Mouse (Mus musculus): ENCODE measurements at regions not wholly inside any gene's neighbourhood (a gene's known extent, or its start where the extent isn't known, plus 50 kb on each side); places are given as distances from the start of the nearest gene placed in this dataset.
A peak's percentile ranks its signal among the peaks of the same experiment; 100 is the strongest.

GRCm38 (mm10) chr8:115426543-115426942 is 281.1 kb downstream of the Maf start:
- peaks cover 7% of the 10 kb centered on the region; the same call in 1 of the 2 replicates for H3K4me1 ChIP-seq (ENCODE audit: insufficient read depth)
- 90% methylated on average over 3 of the region's 3 CpGs for WGBS (ENCODE audit: insufficient replicate concordance)
- no peak overlapping the region for H3K9ac ChIP-seq (replicated peaks)
- H3K27ac ChIP-seq (ENCODE audit: low read depth), result no peak overlapping the region
- TF ChIP-seq CTCF (IDR thresholded peaks at IDR 0.05; ENCODE audit: low read depth), result no peak
- TF ChIP-seq EP300 (IDR thresholded peaks at IDR 0.05; ENCODE audit: low read depth), result no peak
- no peaks in the 10 kb centered on the region for H3K9me3 ChIP-seq (ENCODE audit: low read length)
- DNase-seq, result no peak
- ATAC-seq, result no peak
- H3K4me3 ChIP-seq (ENCODE audit: low read depth, low read length), result no peak overlapping the region
- no peaks in the 10 kb centered on the region for H3K27me3 ChIP-seq (ENCODE audit: insufficient read depth, low read length)
- no peaks in the 10 kb centered on the region for H3K36me3 ChIP-seq (replicated peaks; ENCODE audit: insufficient read depth, low read length)
- no peak overlapping the region for H3K4me2 ChIP-seq (ENCODE audit: low read depth, low read length)

GRCm38 (mm10) chr8:115425360-115425759 is 282.2 kb downstream of the Maf start:
- Histone ChIP-seq H3K9ac (replicated peaks) (no peak overlapping the region), H3K4me1 (ENCODE audit: insufficient read depth) (peaks cover 7% of the 10 kb centered on the region), H3K4me3 (ENCODE audit: low read depth, low read length) (no peak overlapping the region), H3K36me3 (replicated peaks; ENCODE audit: insufficient read depth, low read length) (no peaks in the 10 kb centered on the region), H3K9me3 (ENCODE audit: low read length) (no peaks in the 10 kb centered on the region), H3K4me2 (ENCODE audit: low read depth, low read length) (no peak overlapping the region), H3K27me3 (ENCODE audit: insufficient read depth, low read length) (no peaks in the 10 kb centered on the region), H3K27ac (ENCODE audit: low read depth) (no peak overlapping the region)
- ATAC-seq (no peak), DNase-seq (no peak)
- TF ChIP-seq CTCF (IDR thresholded peaks at IDR 0.05; ENCODE audit: low read depth), result peak; percentile 29; the same call in 1 of the 2 replicates
- TF ChIP-seq EP300 (IDR thresholded peaks at IDR 0.05; ENCODE audit: low read depth), result no peak
- WGBS (ENCODE audit: insufficient replicate concordance), result 61% methylated on average over 2 of the region's 2 CpGs

DNA sequence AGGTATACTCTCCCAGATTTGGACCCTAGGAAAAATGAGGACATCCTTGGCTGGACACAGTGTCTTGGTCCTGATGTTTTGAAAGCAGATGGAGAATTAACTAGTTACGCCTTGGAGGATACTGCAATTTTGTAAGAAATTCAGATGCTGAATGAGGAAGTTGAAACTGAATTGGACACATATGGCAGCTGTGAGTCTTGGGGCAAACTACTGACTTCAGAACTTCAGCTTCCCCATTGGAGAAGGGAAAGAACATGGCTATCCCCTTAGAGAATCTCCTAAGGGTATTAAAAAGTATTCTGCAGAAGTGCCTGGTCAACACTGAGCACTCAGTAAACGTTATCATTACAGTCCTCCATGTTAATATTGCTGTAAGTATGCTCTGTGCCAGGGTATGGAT is 283.9 kb downstream of the Maf start:
- Histone ChIP-seq H3K27ac (ENCODE audit: low read depth) (no peak overlapping the region), H3K4me2 (ENCODE audit: low read depth, low read length) (no peak overlapping the region), H3K36me3 (replicated peaks; ENCODE audit: insufficient read depth, low read length) (no peaks in the 10 kb centered on the region), H3K4me3 (ENCODE audit: low read depth, low read length) (no peak overlapping the region), H3K4me1 (ENCODE audit: insufficient read depth) (peaks cover 5% of the 10 kb centered on the region), H3K27me3 (ENCODE audit: insufficient read depth, low read length) (no peaks in the 10 kb centered on the region), H3K9me3 (ENCODE audit: low read length) (no peaks in the 10 kb centered on the region), H3K9ac (replicated peaks) (no peak overlapping the region)
- no peak for DNase-seq
- TF ChIP-seq EP300 (IDR thresholded peaks at IDR 0.05; ENCODE audit: low read depth), result no peak
- TF ChIP-seq CTCF (IDR thresholded peaks at IDR 0.05; ENCODE audit: low read depth), result no peak
- no peak for ATAC-seq
- WGBS (ENCODE audit: insufficient replicate concordance), result 58% methylated on average over 2 of the region's 2 CpGs

DNA sequence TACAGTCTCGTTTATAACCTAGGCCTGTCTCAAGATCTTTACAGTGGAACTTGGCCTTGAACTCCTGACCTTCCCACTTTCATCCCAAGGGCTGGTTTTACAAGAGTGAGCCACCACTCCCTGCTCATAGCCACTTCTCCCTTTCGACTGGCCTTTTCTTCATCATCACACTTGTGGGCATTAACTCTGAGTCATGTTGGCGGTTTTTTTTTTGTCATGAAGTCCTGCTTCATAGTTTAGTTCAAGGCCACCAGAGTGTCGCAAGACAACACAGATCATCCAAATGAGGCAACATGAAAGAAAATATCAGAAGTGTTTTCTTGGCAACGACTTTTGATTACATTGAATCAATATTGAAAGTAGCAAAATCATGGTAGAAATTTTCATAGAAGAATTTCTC is 284.5 kb downstream of the Maf start:
- Histone ChIP-seq H3K9ac (replicated peaks) (no peak overlapping the region), H3K4me1 (ENCODE audit: insufficient read depth) (peaks cover 4% of the 10 kb centered on the region), H3K9me3 (ENCODE audit: low read length) (no peaks in the 10 kb centered on the region), H3K4me2 (ENCODE audit: low read depth, low read length) (no peak overlapping the region), H3K36me3 (replicated peaks; ENCODE audit: insufficient read depth, low read length) (no peaks in the 10 kb centered on the region), H3K27ac (ENCODE audit: low read depth) (no peak overlapping the region), H3K27me3 (ENCODE audit: insufficient read depth, low read length) (no peaks in the 10 kb centered on the region), H3K4me3 (ENCODE audit: low read depth, low read length) (no peak overlapping the region)
- no peak for ATAC-seq
- whole genome bisulfite sequencing (ENCODE audit: insufficient replicate concordance), result 56% methylated on average over 5 of the region's 5 CpGs
- TF ChIP-seq EP300 (IDR thresholded peaks at IDR 0.05; ENCODE audit: low read depth) (no peak), CTCF (IDR thresholded peaks at IDR 0.05; ENCODE audit: low read depth) (no peak)
- DNase-seq, result peak; percentile 16

DNA sequence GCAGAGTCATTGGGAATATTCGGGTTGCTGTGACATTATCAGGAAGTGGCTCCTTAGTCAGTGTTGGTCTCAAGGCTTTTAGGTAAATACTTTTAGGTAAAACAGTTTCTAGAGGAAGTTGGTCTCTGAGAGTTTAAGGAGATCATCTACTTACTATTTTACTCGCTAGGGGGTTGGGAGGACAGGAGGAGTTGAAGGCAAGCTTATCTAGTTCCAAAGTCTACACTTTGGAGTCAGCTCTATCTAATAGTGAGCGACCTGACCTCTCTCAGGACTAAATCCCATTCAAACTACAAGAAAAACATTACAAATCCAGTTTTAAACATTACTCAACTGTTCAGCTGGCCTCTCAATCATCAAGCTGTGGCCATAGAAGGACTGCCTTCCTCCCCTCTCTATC is 287.1 kb downstream of the Maf start:
- H3K9me3 ChIP-seq (ENCODE audit: low read length), result no peaks in the 10 kb centered on the region
- H3K4me1 ChIP-seq (ENCODE audit: insufficient read depth), result no peaks in the 10 kb centered on the region; the same call in 1 of the 2 replicates
- H3K27me3 ChIP-seq (ENCODE audit: insufficient read depth, low read length), result no peaks in the 10 kb centered on the region
- ATAC-seq, result no peak
- H3K9ac ChIP-seq (replicated peaks), result no peak overlapping the region
- no peaks in the 10 kb centered on the region for H3K36me3 ChIP-seq (replicated peaks; ENCODE audit: insufficient read depth, low read length)
- no peak overlapping the region for H3K4me2 ChIP-seq (ENCODE audit: low read depth, low read length)
- no peak for TF ChIP-seq CTCF (IDR thresholded peaks at IDR 0.05; ENCODE audit: low read depth)
- no peak for TF ChIP-seq EP300 (IDR thresholded peaks at IDR 0.05; ENCODE audit: low read depth)
- H3K27ac ChIP-seq (ENCODE audit: low read depth), result no peak overlapping the region
- H3K4me3 ChIP-seq (ENCODE audit: low read depth, low read length), result no peak overlapping the region
- no peak for DNase-seq
- WGBS (ENCODE audit: insufficient replicate concordance), result 28% methylated on average over 3 of the region's 3 CpGs

GRCm38 (mm10) chr8:115420131-115420530 is 287.5 kb downstream of the Maf start:
- Histone ChIP-seq H3K4me1 (ENCODE audit: insufficient read depth) (no peaks in the 10 kb centered on the region; the same call in 1 of the 2 replicates), H3K4me2 (ENCODE audit: low read depth, low read length) (no peak overlapping the region), H3K27ac (ENCODE audit: low read depth) (no peak overlapping the region), H3K4me3 (ENCODE audit: low read depth, low read length) (no peak overlapping the region), H3K9me3 (ENCODE audit: low read length) (no peaks in the 10 kb centered on the region), H3K36me3 (replicated peaks; ENCODE audit: insufficient read depth, low read length) (no peaks in the 10 kb centered on the region), H3K9ac (replicated peaks) (no peak overlapping the region), H3K27me3 (ENCODE audit: insufficient read depth, low read length) (no peaks in the 10 kb centered on the region)
- TF ChIP-seq CTCF (IDR thresholded peaks at IDR 0.05; ENCODE audit: low read depth) (no peak), EP300 (IDR thresholded peaks at IDR 0.05; ENCODE audit: low read depth) (no peak)
- DNase-seq (no peak), ATAC-seq (no peak)
- 35% methylated on average over 6 of the region's 6 CpGs for WGBS (ENCODE audit: insufficient replicate concordance)

DNA sequence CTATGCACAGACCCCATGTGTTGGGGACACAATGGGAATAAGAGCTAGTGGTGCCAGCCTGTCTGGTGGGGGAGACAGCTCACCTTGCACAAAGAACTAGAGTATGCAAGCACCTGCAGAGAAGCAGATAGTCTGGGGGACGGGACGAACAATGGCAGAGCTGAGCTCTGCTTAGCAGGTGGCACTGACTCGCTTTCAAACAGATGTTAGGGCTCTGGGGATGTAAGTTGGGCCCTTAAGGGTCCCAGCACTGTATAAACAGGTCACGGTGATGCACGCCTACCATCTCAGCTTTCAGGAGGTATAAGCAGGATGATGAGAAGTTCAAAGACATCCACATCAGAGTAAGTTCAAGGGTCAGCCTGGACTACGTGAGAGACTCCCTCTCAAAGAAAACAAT is 289.5 kb downstream of the Maf start:
- Histone ChIP-seq H3K36me3 (replicated peaks; ENCODE audit: insufficient read depth, low read length) (no peaks in the 10 kb centered on the region), H3K4me3 (ENCODE audit: low read depth, low read length) (no peak overlapping the region), H3K27ac (ENCODE audit: low read depth) (no peak overlapping the region), H3K27me3 (ENCODE audit: insufficient read depth, low read length) (no peaks in the 10 kb centered on the region), H3K9me3 (ENCODE audit: low read length) (no peaks in the 10 kb centered on the region), H3K4me1 (ENCODE audit: insufficient read depth) (no peaks in the 10 kb centered on the region; the same call in 1 of the 2 replicates), H3K4me2 (ENCODE audit: low read depth, low read length) (no peak overlapping the region), H3K9ac (replicated peaks) (no peak overlapping the region)
- ATAC-seq (no peak), DNase-seq (no peak)
- TF ChIP-seq CTCF (IDR thresholded peaks at IDR 0.05; ENCODE audit: low read depth), result no peak
- TF ChIP-seq EP300 (IDR thresholded peaks at IDR 0.05; ENCODE audit: low read depth), result no peak
- WGBS (ENCODE audit: insufficient replicate concordance), result 60% methylated on average over 6 of the region's 6 CpGs

Measured in liver, postnatal 0 days (tissue).